Mouse (Mus musculus) liver, embryonic 16.5 days (tissue): Measurements from ENCODE around the gene Riok2. TPM values are rescaled to one million over a fixed set of nuclear protein-coding genes. Genes with fewer than 3 reads are reported as not detected.

Experiments
- ATAC-seq: fragments of 200-750 bp; cut with Nextera tagmentation; 2 replicates; pipeline ENCODE4 v1.8.0; 2017; ENCODE audit warnings: low read depth, mild to moderate bottlenecking, moderate number of reproducible peaks, moderate library complexity
- H3K27ac ChIP-seq: fragments of 300-500 bp; sonication (generic); 2 replicates; pipeline ENCODE4 v1.5.1; 2014; ENCODE audit warnings: mild to moderate bottlenecking, low read length
- H3K27me3 ChIP-seq: fragments of 300-500 bp; sonication (generic); 2 replicates; pipeline ENCODE4 v1.6.1; 2014; ENCODE audit warnings: low read depth, low read length, mixed read lengths; ENCODE audit not compliant: control insufficient read depth, insufficient read depth
- H3K36me3 ChIP-seq: fragments of 300-500 bp; sonication (generic); 2 replicates; pipeline ENCODE4 v1.6.1; 2014; ENCODE audit warnings: mild to moderate bottlenecking; ENCODE audit not compliant: control insufficient read depth, insufficient read depth
- H3K4me1 ChIP-seq: fragments of 300-500 bp; sonication (generic); 2 replicates; pipeline ENCODE4 v1.6.1; 2014; ENCODE audit warnings: low read depth, low read length, mixed read lengths; ENCODE audit not compliant: control insufficient read depth
- H3K4me2 ChIP-seq: fragments of 300-500 bp; sonication (generic); 2 replicates; pipeline ENCODE4 v1.6.1; 2014; ENCODE audit warnings: low read depth, low read length, mixed read lengths
- H3K4me3 ChIP-seq: fragments of 300-500 bp; sonication (generic); 2 replicates; pipeline ENCODE4 v1.5.1; 2014; ENCODE audit warnings: low read depth, mild to moderate bottlenecking, low read length
- H3K9ac ChIP-seq: fragments of 300-500 bp; sonication (generic); 2 replicates; pipeline ENCODE4 v1.6.1; 2014; ENCODE audit warnings: low read depth, low read length
- H3K9me3 ChIP-seq: fragments of 300-500 bp; sonication (generic); replicated peaks from 2 replicates; pipeline ENCODE4 v1.6.1; 2016; ENCODE audit warnings: low read length; ENCODE audit not compliant: control insufficient read depth
- WGBS: fragments of 180-500 bp; shearing (Covaris S2); extraction: QIAGEN DNeasy Blood & Tissue Kit; methylation state at CpG from one replicate; pipeline ENCODE4 v1.1.7; 2014; ENCODE audit not compliant: insufficient replicate concordance; 5-methylcytosine and 5-hydroxymethylcytosine counted together
- polyA plus RNA-seq: library from polyadenylated mRNA; unstranded; fragments of >200 nt; fragmentation: Nextera tagmentation; extraction: Ambion mirVana; gene quantifications from 2 replicates; pipeline ENCODE4 v1.2.1, GENCODE M21; 2015

Riok2 gene
- polyA plus RNA-seq, 1 experiment from 2014 or later, result 9.1 TPM

DNA sequence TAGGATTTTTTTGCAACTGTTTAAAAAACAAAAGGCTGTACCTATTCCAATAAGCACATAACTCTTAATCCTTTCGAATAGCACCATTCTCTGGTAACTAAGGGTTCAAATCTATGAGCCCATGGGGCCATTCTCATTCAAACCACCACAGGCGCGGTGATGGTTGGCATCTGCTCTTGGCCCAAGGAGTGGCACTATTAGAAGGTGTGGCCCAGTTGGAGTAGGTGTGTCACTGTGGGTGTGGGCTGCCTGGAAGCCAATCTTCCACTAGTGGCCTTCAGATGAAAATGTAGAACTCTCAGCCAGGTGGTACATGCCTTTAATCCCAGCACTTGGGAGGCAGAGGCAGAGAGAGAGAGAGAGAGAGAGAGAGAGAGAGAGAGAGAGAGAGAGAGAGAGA is 40.1 kb downstream of the Riok2 start:
- Histone ChIP-seq H3K36me3 (no peaks in the 10 kb centered on the region), H3K4me2 (no peak overlapping the region), H3K9ac (no peak overlapping the region), H3K4me3 (no peak overlapping the region), H3K27ac (no peak overlapping the region), H3K4me1 (no peaks in the 10 kb centered on the region), H3K9me3 (no peaks in the 10 kb centered on the region), H3K27me3 (no peaks in the 10 kb centered on the region)
- ATAC-seq, result no peak
- 72% methylated on average over 3 of the region's 3 CpGs for WGBS

GRCm38 (mm10) chr17:17424609-17425307 is 50.6 kb downstream of the Riok2 start:
- H3K4me3 ChIP-seq, result no peak overlapping the region
- no peak for ATAC-seq
- no peaks in the 10 kb centered on the region for H3K36me3 ChIP-seq
- no peak overlapping the region for H3K27ac ChIP-seq
- no peak overlapping the region for H3K9ac ChIP-seq
- H3K4me1 ChIP-seq, result no peaks in the 10 kb centered on the region
- 39% methylated on average over 4 of the region's 4 CpGs for WGBS
- no peaks in the 10 kb centered on the region for H3K27me3 ChIP-seq
- no peaks in the 10 kb centered on the region for H3K9me3 ChIP-seq
- H3K4me2 ChIP-seq, result no peak overlapping the region

DNA sequence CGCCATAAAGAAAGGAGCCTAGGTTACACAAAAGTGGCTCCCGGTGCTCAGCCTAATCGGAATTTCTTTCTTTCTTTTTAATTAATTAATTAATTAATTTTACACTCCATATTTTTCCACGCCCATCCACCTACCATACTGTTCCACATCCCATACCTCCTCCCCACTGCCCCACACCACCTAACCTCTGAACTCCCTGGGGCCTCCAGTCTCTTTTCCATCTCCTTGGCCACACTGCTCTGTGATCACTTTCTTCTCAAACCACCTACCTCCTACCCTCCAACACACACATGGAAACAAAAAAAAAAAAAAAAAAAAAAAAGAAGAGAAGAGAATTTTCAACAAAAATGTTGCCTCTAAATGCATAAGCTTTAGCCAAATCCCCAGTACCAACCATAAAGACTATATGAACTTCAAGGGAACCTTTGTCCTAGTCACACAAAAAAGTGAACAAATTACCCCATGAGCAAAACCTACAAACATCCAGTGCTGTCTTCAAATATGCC is 51.3 kb downstream of the Riok2 start:
- H3K9me3 ChIP-seq, result no peaks in the 10 kb centered on the region
- H3K4me1 ChIP-seq, result no peaks in the 10 kb centered on the region
- no peak overlapping the region for H3K9ac ChIP-seq
- H3K27ac ChIP-seq, result no peak overlapping the region
- H3K27me3 ChIP-seq, result no peaks in the 10 kb centered on the region
- H3K36me3 ChIP-seq, result no peaks in the 10 kb centered on the region
- 53% methylated on average over 4 of the region's 4 CpGs for WGBS
- H3K4me2 ChIP-seq, result no peak overlapping the region
- H3K4me3 ChIP-seq, result no peak overlapping the region
- ATAC-seq, result no peak

GRCm38 (mm10) chr17:17425906-17426305 is 51.8 kb downstream of the Riok2 start:
- H3K4me3 ChIP-seq, result no peak overlapping the region
- H3K4me2 ChIP-seq, result no peak overlapping the region
- ATAC-seq, result no peak
- no peaks in the 10 kb centered on the region for H3K36me3 ChIP-seq
- no peaks in the 10 kb centered on the region for H3K4me1 ChIP-seq
- no peak overlapping the region for H3K27ac ChIP-seq
- no peaks in the 10 kb centered on the region for H3K27me3 ChIP-seq
- H3K9me3 ChIP-seq, result no peaks in the 10 kb centered on the region
- WGBS, result 47% methylated on average over 3 of the region's 3 CpGs
- no peak overlapping the region for H3K9ac ChIP-seq

DNA sequence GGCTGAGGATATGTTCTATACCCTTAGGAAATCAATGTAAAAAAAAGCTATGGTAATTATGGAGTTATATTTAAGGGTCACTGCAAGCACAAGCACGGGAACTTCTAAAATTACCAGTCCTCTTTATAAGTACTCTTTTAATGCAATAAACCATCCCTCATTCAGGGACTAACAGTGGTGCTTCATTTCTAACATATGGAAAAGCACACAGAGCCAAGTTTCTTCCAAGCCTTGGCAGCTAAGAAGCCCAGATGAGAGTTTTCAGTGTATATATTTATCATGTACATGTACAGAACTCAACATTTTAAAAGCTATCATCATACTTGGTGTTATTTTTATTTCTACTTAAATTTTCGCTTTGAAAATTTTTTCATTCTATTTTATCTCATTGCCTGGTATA is 54.8 kb downstream of the Riok2 start:
- no peak overlapping the region for H3K4me2 ChIP-seq
- no peak for ATAC-seq
- no peaks in the 10 kb centered on the region for H3K36me3 ChIP-seq
- no peaks in the 10 kb centered on the region for H3K27me3 ChIP-seq
- no peak overlapping the region for H3K4me3 ChIP-seq
- H3K9ac ChIP-seq, result no peak overlapping the region
- no peaks in the 10 kb centered on the region for H3K4me1 ChIP-seq
- no peaks in the 10 kb centered on the region for H3K9me3 ChIP-seq
- H3K27ac ChIP-seq, result no peak overlapping the region
- 50% methylated on average over 2 of the region's 2 CpGs for WGBS

- Histone ChIP-seq H3K4me2 (no peak overlapping the region), H3K4me1 (no peaks in the 10 kb centered on the region), H3K9me3 (no peaks in the 10 kb centered on the region), H3K27me3 (no peaks in the 10 kb centered on the region), H3K36me3 (no peaks in the 10 kb centered on the region), H3K9ac (no peak overlapping the region), H3K4me3 (no peak overlapping the region), H3K27ac (no peak overlapping the region)
- 54% methylated on average over 4 of the region's 4 CpGs for WGBS
- ATAC-seq, result no peak
These were observed 59.6 kb downstream of the Riok2 start for GRCm38 (mm10) chr17:17433679-17434078.

DNA sequence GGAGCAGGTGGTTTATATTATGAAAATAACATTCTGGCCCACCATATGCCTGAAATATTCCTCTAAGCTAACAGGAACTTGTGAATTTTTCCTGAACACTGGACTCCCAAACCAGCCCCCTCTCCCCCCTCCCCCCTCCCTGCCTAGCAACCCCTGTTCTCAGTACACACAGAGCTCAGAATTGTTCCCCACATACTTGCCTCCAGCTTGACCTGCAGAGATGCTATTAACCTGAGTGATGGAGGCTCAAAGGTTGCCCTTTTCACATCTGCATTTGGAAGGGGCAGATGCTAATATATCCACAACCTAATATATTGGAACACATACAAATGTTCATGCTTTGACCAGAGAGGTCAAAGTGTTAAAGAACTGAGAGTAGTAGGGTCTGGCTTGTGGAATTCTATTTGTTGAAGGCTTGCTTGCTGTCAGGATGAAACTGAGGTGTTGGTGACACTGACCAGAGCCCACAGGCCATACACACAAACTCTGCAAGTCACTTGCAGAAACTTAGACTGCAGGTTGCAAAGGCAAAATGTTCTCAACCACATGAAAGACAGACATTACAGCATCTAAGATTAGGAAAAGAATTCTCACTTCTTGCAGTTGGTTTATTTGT is 64.6 kb downstream of the Riok2 start:
- no peak for ATAC-seq
- H3K9me3 ChIP-seq, result no peaks in the 10 kb centered on the region
- no peaks in the 10 kb centered on the region for H3K36me3 ChIP-seq
- no peaks in the 10 kb centered on the region for H3K4me1 ChIP-seq
- no peaks in the 10 kb centered on the region for H3K27me3 ChIP-seq
- no peak overlapping the region for H3K27ac ChIP-seq
- H3K4me2 ChIP-seq, result no peak overlapping the region
- H3K9ac ChIP-seq, result no peak overlapping the region
- no peak overlapping the region for H3K4me3 ChIP-seq

GRCm38 (mm10) chr17:17441876-17442498 is 67.9 kb downstream of the Riok2 start:
- Histone ChIP-seq H3K4me2 (no peak overlapping the region), H3K9me3 (no peaks in the 10 kb centered on the region), H3K27me3 (no peaks in the 10 kb centered on the region), H3K27ac (no peak overlapping the region), H3K4me1 (no peaks in the 10 kb centered on the region), H3K9ac (no peak overlapping the region), H3K36me3 (no peaks in the 10 kb centered on the region), H3K4me3 (no peak overlapping the region)
- ATAC-seq, result no peak
- WGBS, result 56% methylated on average over 4 of the region's 4 CpGs

- no peak for ATAC-seq
- WGBS, result 47% methylated on average over 3 of the region's 3 CpGs
These were observed 70.3 kb downstream of the Riok2 start for GRCm38 (mm10) chr17:17444297-17444886.

More at GRCm38 (mm10) chr17:17444297-17444886, 70.3 kb downstream of the Riok2 start:
- Histone ChIP-seq H3K9me3 (no peaks in the 10 kb centered on the region), H3K9ac (no peak overlapping the region), H3K27ac (no peak overlapping the region), H3K4me3 (no peak overlapping the region), H3K36me3 (no peaks in the 10 kb centered on the region), H3K4me1 (no peaks in the 10 kb centered on the region), H3K27me3 (no peaks in the 10 kb centered on the region), H3K4me2 (no peak overlapping the region)
